Mouse (Mus musculus) testis, adult 2 months (tissue): ENCODE results near the gene Sort1.

ENCODE experiments used
- CTCF ChIP-seq: fragments of 200-500 bp; IDR thresholded peaks from 2 replicates; pipeline ENCODE4 v1.5.1; 2012; ENCODE audit warnings: low read depth, mild to moderate bottlenecking, inconsistent platforms, low read length, moderate library complexity; ENCODE audit not compliant: control insufficient read depth, insufficient read depth, insufficient replicate concordance
- POLR2A ChIP-seq: fragments of 200-500 bp; IDR thresholded peaks from 2 replicates; pipeline ENCODE4 v1.6.1; 2012; ENCODE audit warnings: low read depth, mild to moderate bottlenecking, inconsistent platforms, low read length, moderate library complexity; ENCODE audit not compliant: control insufficient read depth

DNA sequence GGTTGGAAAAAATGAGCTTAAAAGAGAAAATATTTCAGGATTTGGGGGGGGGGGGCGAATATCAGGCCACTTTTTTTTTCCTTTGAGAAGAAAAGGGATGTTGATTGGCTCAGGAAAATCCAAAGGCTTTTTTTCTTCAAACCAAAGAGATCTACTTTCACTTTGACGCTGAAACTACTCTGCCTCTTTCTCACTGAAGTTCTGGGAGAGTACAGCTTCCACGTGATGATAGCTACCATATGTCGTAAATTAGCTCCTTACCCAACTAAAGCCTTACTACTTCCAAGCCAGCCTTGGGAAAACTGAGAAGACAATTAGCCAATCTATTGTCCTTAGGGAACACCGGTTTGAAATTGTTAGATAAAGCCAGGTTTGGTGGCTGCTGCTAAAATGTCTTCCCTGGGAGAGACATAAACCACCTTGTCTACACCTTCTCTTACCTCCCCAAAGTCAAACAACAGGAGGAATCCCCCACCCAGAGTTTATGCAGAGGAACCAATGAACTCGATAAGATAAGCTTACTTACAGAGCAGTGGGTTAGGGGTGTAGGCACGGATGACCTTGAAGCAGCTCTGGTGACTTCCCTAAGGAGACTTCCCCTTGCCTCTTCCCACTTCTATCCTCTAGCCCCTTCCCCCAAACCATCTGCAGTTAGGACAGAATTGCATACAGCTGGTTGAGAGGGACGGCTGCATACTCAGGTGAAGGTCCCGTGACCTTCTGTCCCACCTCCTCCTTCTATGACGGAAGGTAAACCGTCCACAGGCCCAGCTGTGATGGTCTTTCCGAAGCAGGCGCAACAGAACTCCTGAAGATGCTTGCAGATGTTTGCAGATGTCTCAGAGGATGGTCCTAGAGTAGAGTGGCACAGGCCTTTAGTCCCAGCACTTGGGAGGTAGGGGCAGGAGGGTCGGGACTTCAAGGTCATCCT is 98.3 kb downstream of the Sort1 start:
- TF ChIP-seq POLR2A (no peak), CTCF (no peak)
